Mouse (Mus musculus) spleen, postnatal 4 days (tissue): ENCODE data around the gene Nr4a2.

Source experiments
- DNase-seq, 2 experiments: peaks; one replicate each; pipeline ENCODE4 v3.0.0; 2022; ENCODE audit warnings: low spot score in 2 of 2

Nr4a2 gene

GRCm38 (mm10) chr2:57111791-57112538 is 11.8 kb downstream of the Nr4a2 start:
- no peak for DNase-seq

- DNase-seq = no peak
Observed at GRCm38 (mm10) chr2:57111011-57111790, 12.6 kb downstream of the Nr4a2 start.

- no peak for DNase-seq
Observed at GRCm38 (mm10) chr2:57110401-57110800, 13.4 kb downstream of the Nr4a2 start.

- no peak for DNase-seq
Observed at GRCm38 (mm10) chr2:57109926-57110325, 13.9 kb downstream of the Nr4a2 start.

GRCm38 (mm10) chr2:57109301-57109700 is 14.5 kb downstream of the Nr4a2 start:
- no peak for DNase-seq

GRCm38 (mm10) chr2:57108349-57108930 is 15.4 kb downstream of the Nr4a2 start:
- DNase-seq = no peak

- DNase-seq = no peak
Observed at GRCm38 (mm10) chr2:57105401-57105800, 18.4 kb downstream of the Nr4a2 start.

GRCm38 (mm10) chr2:57104731-57105130 is 19.1 kb downstream of the Nr4a2 start:
- DNase-seq = no peak

- DNase-seq = no peak
Observed at GRCm38 (mm10) chr2:57103845-57104660, 19.8 kb downstream of the Nr4a2 start.

GRCm38 (mm10) chr2:57102856-57103844 is 20.7 kb downstream of the Nr4a2 start:
- no peak for DNase-seq

- DNase-seq = no peak
Observed at GRCm38 (mm10) chr2:57102091-57102855, 21.5 kb downstream of the Nr4a2 start.

GRCm38 (mm10) chr2:57100241-57100640 is 23.6 kb downstream of the Nr4a2 start:
- DNase-seq = no peak

GRCm38 (mm10) chr2:57072452-57072851 is 51.4 kb downstream of the Nr4a2 start:
- no peak for DNase-seq

- DNase-seq = no peak
Observed at GRCm38 (mm10) chr2:57063480-57063879, 60.3 kb downstream of the Nr4a2 start.
